Mouse (Mus musculus) spleen, adult 2 months (tissue): Measurements from ENCODE around the gene Tor4a.

ENCODE experiments used
- CTCF ChIP-seq: fragments of 200-500 bp; IDR thresholded peaks from 2 replicates; pipeline ENCODE4 v1.5.1; 2011; ENCODE audit warnings: mild to moderate bottlenecking, inconsistent platforms; ENCODE audit not compliant: insufficient read depth, insufficient read length, insufficient replicate concordance; ENCODE audit errors: extremely low read depth
- POLR2A ChIP-seq: fragments of 200-500 bp; IDR thresholded peaks from 2 replicates; pipeline ENCODE4 v1.6.1; 2011; ENCODE audit warnings: low read depth, low read length, inconsistent platforms

- TF ChIP-seq CTCF (no peak), POLR2A (no peak)
Measured at GRCm38 (mm10) chr2:25176573-25176972, 20.1 kb downstream of the Tor4a start.
